8 mouse cellular contexts compared by ENCODE assay signal in the genomic region with DNA sequence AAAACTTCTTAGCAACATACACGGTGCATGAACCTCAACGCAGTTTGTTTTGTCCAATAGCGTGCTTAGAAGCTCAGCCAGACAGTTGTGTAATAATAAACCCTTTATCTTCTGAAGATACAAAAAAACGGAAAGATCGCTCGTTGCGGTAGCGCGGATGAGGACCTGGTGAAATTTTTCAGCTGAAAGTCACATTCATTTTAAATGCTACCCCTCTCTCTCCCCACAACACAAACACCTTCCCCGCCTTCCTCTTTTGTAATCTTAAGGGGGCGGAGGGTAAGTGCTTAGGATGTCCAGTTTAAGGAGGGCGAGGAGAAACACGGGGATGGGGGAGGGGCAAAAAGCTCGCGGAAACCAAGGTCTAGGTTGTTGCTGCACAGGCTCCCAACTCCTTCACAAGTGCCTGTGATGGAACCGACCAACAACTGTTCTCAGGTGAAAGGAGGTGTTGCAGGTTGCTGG. TPM values are rescaled to one million over a fixed set of nuclear protein-coding genes. Genes with fewer than 3 reads are reported as not detected.
DNase-seq lines count a peak whose midpoint lies in the region; ATAC-seq and TF ChIP-seq lines count a peak whose summit lies in the region.

No protein-coding gene starts in this region.

- no peak for TF ChIP-seq CTCF in left cerebral cortex, adult 2 months (IDR thresholded peaks at IDR 0.05)
- no peak for TF ChIP-seq CTCF in liver, embryonic 14.5 days (IDR thresholded peaks at IDR 0.05; ENCODE audit: low read depth)

- DNase-seq in left cerebral cortex, adult 2 months (ENCODE audit: extremely low spot score in 1 of 2, low spot score in 2 of 2): peak; percentile 30 to 50
- DNase-seq in left cerebral cortex, adult 11 months (ENCODE audit: low spot score): no peak
- peak; percentile 34 for DNase-seq in c-Kit-positive CD71-positive TER-119-negative erythroid progenitor cells, embryonic 14.5 days (ENCODE audit: low read depth)
- DNase-seq in heart, adult 8-10 months (ENCODE audit: low spot score): peak; percentile 30
- DNase-seq in liver, embryonic 14.5 days (ENCODE audit: low read depth in 3 of 3, low spot score in 3 of 3): peak; percentile 26 to 39 (median 26)
- DNase-seq in thymus, postnatal 14 days: peak; percentile 61

- no peaks in the 10 kb centered on the region; the same call in 1 of the 2 replicates for H3K36me3 ChIP-seq in kidney, embryonic 14.5 days (ENCODE audit: control insufficient read depth, insufficient read depth, low read length)
- H3K36me3 ChIP-seq in liver, embryonic 14.5 days (replicated peaks; ENCODE audit: control insufficient read depth, insufficient read depth, low read depth): no peaks in the 10 kb centered on the region
- H3K36me3 ChIP-seq in myocyte (ENCODE audit: control insufficient read depth, insufficient read depth): no peaks in the 10 kb centered on the region

- H3K27me3 ChIP-seq in kidney, embryonic 14.5 days (ENCODE audit: control insufficient read depth, insufficient read depth, low read length): no peaks in the 10 kb centered on the region
- H3K27me3 ChIP-seq in liver, embryonic 14.5 days (ENCODE audit: control insufficient read depth, insufficient read depth, low read length): peaks cover 11% of the 10 kb centered on the region
- peaks cover 6% of the 10 kb centered on the region for H3K27me3 ChIP-seq in myocyte (ENCODE audit: control insufficient read depth, insufficient read depth, insufficient read length)

- no peak for TF ChIP-seq EP300 in liver, embryonic 14.5 days (IDR thresholded peaks at IDR 0.05; ENCODE audit: low read depth)

- intact Hi-C loops in left cerebral cortex, adult 2 months (cut with DNase I): loop anchor here (5.0 to 10.0 kb wide), 3 partner anchors 86 to 336 kb away; no protein-coding TSS in a partner anchor

- peak overlapping the region; percentile 94 for H3ac ChIP-seq in myocyte (ENCODE audit: control insufficient read depth, insufficient read length)

- H3K4me2 ChIP-seq in kidney, embryonic 14.5 days (replicated peaks; ENCODE audit: low read depth, low read length): peak overlapping the region; percentile 83
- peak overlapping the region; percentile 97 for H3K4me2 ChIP-seq in liver, embryonic 14.5 days (ENCODE audit: low read depth)
- H3K4me2 ChIP-seq in myocyte (ENCODE audit: low read depth): peak overlapping the region; percentile 81

- peak; percentile 37; the same call in 1 of the 2 replicates for ATAC-seq in kidney, embryonic 14.5 days (ENCODE audit: low FRiP score, low TSS enrichment)
- ATAC-seq in liver, embryonic 14.5 days (ENCODE audit: insufficient read depth): peak; percentile 21; the same call in 1 of the 2 replicates

- no peaks in the 10 kb centered on the region for H3K79me2 ChIP-seq in myocyte (ENCODE audit: control insufficient read depth, insufficient read depth)

- peak overlapping the region; percentile 85 for H3K4me3 ChIP-seq in left cerebral cortex, adult 2 months
- H3K4me3 ChIP-seq in kidney, embryonic 14.5 days (ENCODE audit: low read length): peak overlapping the region; percentile 88
- H3K4me3 ChIP-seq in liver, embryonic 14.5 days (ENCODE audit: insufficient read depth in 1 of 2, low read depth in 2 of 2, low read length in 2 of 2): peak overlapping the region; percentile 72 to 84
- peak overlapping the region; percentile 51 for H3K4me3 ChIP-seq in myocyte

- H3K27ac ChIP-seq in left cerebral cortex, adult 2 months: peak overlapping the region; percentile 32; the same call in 1 of the 2 replicates
- peak overlapping the region; percentile 86 for H3K27ac ChIP-seq in kidney, embryonic 14.5 days (ENCODE audit: low read depth, low read length)
- no peak overlapping the region for H3K27ac ChIP-seq in liver, embryonic 14.5 days

- H3K9me3 ChIP-seq in kidney, embryonic 14.5 days (ENCODE audit: control insufficient read depth, low read length): no peaks in the 10 kb centered on the region
- H3K9me3 ChIP-seq in liver, embryonic 14.5 days (ENCODE audit: control insufficient read depth, low read length): no peaks in the 10 kb centered on the region

- under 1% methylated on average over 16 of the region's 16 CpGs for WGBS in kidney, embryonic 14.5 days
- WGBS in liver, embryonic 14.5 days (ENCODE audit: insufficient replicate concordance): under 1% methylated on average over 16 of the region's 16 CpGs

- peak overlapping the region; percentile 92 for H3K9ac ChIP-seq in kidney, embryonic 14.5 days (ENCODE audit: low read depth, low read length)
- peak overlapping the region; percentile 70 for H3K9ac ChIP-seq in liver, embryonic 14.5 days (replicated peaks)

- H3K4me1 ChIP-seq in kidney, embryonic 14.5 days (ENCODE audit: control insufficient read depth, insufficient read depth, low read length): peaks cover 38% of the 10 kb centered on the region
- peaks cover 0 to 13% of the 10 kb centered on the region in 2 experiments; a peak in 2 of 4 replicates for H3K4me1 ChIP-seq in liver, embryonic 14.5 days (replicated peaks; ENCODE audit: control insufficient read depth in 2 of 2, insufficient read depth in 2 of 2, low read length in 1 of 2)

- TF ChIP-seq POLR2A in myocyte (IDR thresholded peaks at IDR 0.05; ENCODE audit: insufficient read length, low read depth): no peak

TF ChIP-seq in myocyte, 11 proteins besides CTCF, POLR2A, EP300 and RAD21:
- no peak for TF ChIP-seq SRF (IDR thresholded peaks at IDR 0.05; ENCODE audit: control insufficient read depth, insufficient read length, low read depth)
- no peak for TF ChIP-seq MYOG (IDR thresholded peaks at IDR 0.05; ENCODE audit: control insufficient read depth in 1 of 3, insufficient read depth in 1 of 3, insufficient read length in 2 of 3, low read depth in 2 of 3)
- TF ChIP-seq MAX (IDR thresholded peaks at IDR 0.05; ENCODE audit: low read depth): no peak
- no peak for TF ChIP-seq MYOD1 (IDR thresholded peaks at IDR 0.05; ENCODE audit: control insufficient read depth in 1 of 3, insufficient read length in 2 of 3, low read depth in 2 of 3)
- no peak for TF ChIP-seq CEBPB (IDR thresholded peaks at IDR 0.05; ENCODE audit: insufficient read depth, poor library complexity, severe bottlenecking)
TF ChIP-seq in myocyte: peak in this region for 0.

RNA-seq across cellular contexts. Expression of gene Zfp704, which starts 1.4 kb away (rescaled TPM):
- 10 to 100 TPM; 31.7 to 34.6 TPM for total RNA-seq in left cerebral cortex, adult 2 months (2021)
- total RNA-seq in heart, adult 8-10 months (2022): 10 to 100 TPM; 15.6 to 18.2 (median 16.6) TPM
- polyA plus RNA-seq in kidney, embryonic 14.5 days (2014; fragmentation: Nextera tagmentation; extraction: Ambion mirVana): 11.7 and 14.8 TPM in 2 replicates
- 0.87 and 1.1 TPM in 2 replicates for polyA plus RNA-seq in liver, embryonic 14.5 days (2012; rRNA removed)
- 0.94 and 0.95 TPM in 2 replicates for polyA plus RNA-seq in liver, embryonic 14.5 days (2014; fragmentation: Nextera tagmentation; extraction: Ambion mirVana)
- 0.80 TPM for polyA plus RNA-seq in myocyte (2012; fragmentation: generic; extraction: Trizol)
